Mouse (Mus musculus): ENCODE results near the gene Gm17349. TPM values are rescaled to one million over a fixed set of nuclear protein-coding genes. Genes with fewer than 3 reads are reported as not detected.

The Gm17349 gene
- polyA plus RNA-seq, 1 experiment from 2014 or later = not detected

DNA sequence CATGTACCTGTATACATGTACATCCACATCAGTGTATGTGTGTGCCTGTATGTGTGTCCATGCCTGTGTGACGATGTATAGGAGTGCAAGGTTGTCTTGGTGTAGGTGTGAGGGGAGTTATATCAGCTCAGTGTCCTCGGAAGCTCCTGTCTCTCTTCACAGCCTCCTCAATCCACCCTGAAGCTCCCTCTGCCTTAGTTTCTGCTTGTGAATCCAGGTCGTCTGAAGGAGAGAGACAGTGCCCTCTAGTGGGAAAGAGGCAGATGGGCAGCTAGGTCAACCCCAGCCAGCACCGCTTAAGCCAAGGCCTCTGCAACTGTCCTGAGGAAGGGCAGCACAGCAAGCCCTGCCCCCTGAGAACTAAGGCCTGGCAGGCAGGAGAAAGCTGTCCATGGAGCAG lies 16.6 kb downstream of the Gm17349 start:
- 2% methylated on average over 4 of the region's 4 CpGs for WGBS
- no peak overlapping the region for H3K4me3 ChIP-seq
- H3K9ac ChIP-seq = no peak overlapping the region
- H3K4me1 ChIP-seq = no peaks in the 10 kb centered on the region
- H3K27me3 ChIP-seq = peaks cover 17% of the 10 kb centered on the region; the same call in 1 of the 2 replicates
- H3K27ac ChIP-seq = no peak overlapping the region
- no peaks in the 10 kb centered on the region for H3K9me3 ChIP-seq
- no peak overlapping the region for H3K4me2 ChIP-seq
- H3K36me3 ChIP-seq = no peaks in the 10 kb centered on the region
- ATAC-seq (ENCODE audit: borderline replicate concordance, extremely low read depth, low FRiP score, low TSS enrichment) = peak; percentile 23; the same call in 1 of the 2 replicates

DNA sequence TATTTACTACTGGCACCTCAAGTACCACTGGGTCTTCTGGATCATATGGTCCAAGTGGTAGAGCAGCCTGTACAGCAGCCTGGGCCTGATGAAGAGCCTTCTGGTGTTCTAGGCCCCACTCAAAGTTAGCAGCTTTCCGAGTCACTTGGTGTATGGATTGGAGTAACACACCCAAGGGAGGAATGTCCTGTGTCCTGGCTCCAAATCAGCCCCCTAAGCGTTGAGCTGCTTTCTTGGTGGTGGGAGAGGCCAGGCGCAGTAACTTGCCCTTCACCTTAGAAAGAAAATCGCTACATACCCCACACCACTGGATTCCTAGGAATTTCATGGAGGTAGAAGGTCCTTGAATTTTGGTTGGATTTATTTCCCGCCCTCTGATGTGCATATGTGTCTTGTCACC lies 21.1 kb downstream of the Gm17349 start:
- no peak for ATAC-seq (ENCODE audit: borderline replicate concordance, extremely low read depth, low FRiP score, low TSS enrichment)
- H3K9ac ChIP-seq = no peak overlapping the region
- H3K4me2 ChIP-seq = no peak overlapping the region
- H3K4me1 ChIP-seq = no peaks in the 10 kb centered on the region
- H3K36me3 ChIP-seq = no peaks in the 10 kb centered on the region
- H3K27ac ChIP-seq = no peak overlapping the region
- no peaks in the 10 kb centered on the region; the same call in 1 of the 2 replicates for H3K27me3 ChIP-seq
- WGBS = 90% methylated on average over 5 of the region's 5 CpGs
- H3K4me3 ChIP-seq = no peak overlapping the region
- H3K9me3 ChIP-seq = no peaks in the 10 kb centered on the region

DNA sequence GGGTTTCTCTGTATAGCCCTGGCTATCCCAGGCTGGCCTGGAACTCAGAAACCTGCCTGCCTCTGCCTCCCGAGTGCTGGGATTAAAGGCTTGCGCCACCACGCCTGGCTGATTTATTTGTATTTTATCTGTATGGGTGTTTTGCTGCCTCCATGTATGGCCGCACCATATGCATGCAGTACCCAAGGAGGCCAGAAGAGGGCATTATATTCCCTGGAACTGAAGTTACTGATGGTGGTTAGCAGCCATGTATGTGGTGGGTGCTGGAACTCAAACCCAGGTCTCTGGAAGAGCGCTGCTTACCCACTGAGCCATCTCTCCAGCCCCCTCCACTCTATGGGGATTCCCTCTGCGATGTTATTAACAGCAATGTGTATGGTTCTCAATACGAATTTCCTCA lies 22.4 kb downstream of the Gm17349 start:
- Histone ChIP-seq H3K4me2 (no peak overlapping the region), H3K9me3 (no peaks in the 10 kb centered on the region), H3K9ac (no peak overlapping the region), H3K27me3 (peaks cover 4% of the 10 kb centered on the region; the same call in 1 of the 2 replicates), H3K27ac (no peak overlapping the region), H3K36me3 (no peaks in the 10 kb centered on the region), H3K4me1 (peaks cover 8% of the 10 kb centered on the region; the same call in 1 of the 2 replicates), H3K4me3 (no peak overlapping the region)
- 91% methylated on average over 7 of the region's 7 CpGs for WGBS
- no peak for ATAC-seq (ENCODE audit: borderline replicate concordance, extremely low read depth, low FRiP score, low TSS enrichment)

DNA sequence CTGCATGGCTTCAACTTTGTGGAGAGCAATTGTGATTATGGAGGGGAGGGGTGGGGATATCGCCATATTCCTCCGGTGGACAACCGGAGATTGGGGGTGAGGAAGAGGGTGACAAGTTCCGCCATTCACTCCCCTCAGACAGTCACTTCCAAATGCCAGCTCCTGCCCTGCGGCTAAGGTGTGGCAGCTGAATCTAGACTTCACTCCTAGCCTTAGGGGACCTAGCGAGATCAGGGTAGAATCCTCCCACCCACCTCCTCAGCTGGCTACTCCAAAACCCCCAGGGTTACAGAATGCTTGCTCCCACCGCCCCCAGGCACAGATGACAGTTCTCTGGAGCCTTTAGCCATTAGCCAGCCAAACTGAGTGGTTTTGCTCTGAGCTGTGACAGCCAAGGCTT lies 26.3 kb downstream of the Gm17349 start:
- Histone ChIP-seq H3K9me3 (no peaks in the 10 kb centered on the region), H3K9ac (no peak overlapping the region), H3K4me2 (no peak overlapping the region), H3K4me1 (peaks cover 13% of the 10 kb centered on the region), H3K27ac (no peak overlapping the region), H3K36me3 (no peaks in the 10 kb centered on the region), H3K4me3 (no peak overlapping the region), H3K27me3 (peaks cover 4% of the 10 kb centered on the region; the same call in 1 of the 2 replicates)
- 51% methylated on average over 7 of the region's 7 CpGs for WGBS
- ATAC-seq (ENCODE audit: borderline replicate concordance, extremely low read depth, low FRiP score, low TSS enrichment) = no peak

DNA sequence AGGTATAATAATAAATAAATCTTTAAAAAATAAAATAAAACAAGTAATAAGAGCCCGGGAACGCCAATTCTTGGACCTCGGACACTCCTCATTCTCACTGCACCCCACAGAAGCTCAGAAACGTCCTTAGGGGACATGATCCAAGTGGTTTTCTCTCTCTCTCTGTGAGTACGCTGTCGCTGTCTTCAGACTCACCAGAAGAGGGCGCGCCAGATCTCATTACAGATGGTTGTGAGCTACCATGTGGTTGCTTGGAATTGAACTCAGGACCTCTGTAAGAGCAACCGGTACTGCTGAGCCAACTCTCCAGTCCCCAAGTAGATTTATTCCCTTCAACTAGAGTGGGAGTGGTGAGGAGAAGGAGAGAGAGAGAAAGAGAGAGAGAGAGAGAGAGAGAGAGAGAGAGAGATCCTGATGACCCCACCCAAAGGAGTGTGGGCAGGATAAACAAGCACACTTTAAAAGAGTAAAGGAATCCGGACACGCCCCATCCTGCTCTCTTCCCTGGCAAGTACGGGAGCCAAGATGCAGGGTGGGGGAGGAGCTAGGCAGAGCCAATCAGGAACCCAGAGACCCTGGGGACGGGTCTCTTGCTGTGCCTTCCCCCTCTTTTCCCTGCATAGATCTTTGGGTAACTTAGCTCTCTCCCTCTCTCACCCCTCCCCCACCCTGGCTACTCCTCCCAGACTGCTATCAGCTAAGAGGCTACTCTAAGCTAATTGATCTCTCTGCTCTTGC lies 27.1 kb downstream of the Gm17349 start:
- Histone ChIP-seq H3K4me1 (peaks cover 13% of the 10 kb centered on the region), H3K9ac (no peak overlapping the region), H3K27ac (no peak overlapping the region), H3K4me2 (no peak overlapping the region), H3K9me3 (no peaks in the 10 kb centered on the region), H3K27me3 (peaks cover 11% of the 10 kb centered on the region), H3K36me3 (no peaks in the 10 kb centered on the region), H3K4me3 (no peak overlapping the region)
- 13% methylated on average over 13 of the region's 13 CpGs for WGBS
- 0 out of 2 replicates have a peak, but pooled peaks have one; percentile 44 for ATAC-seq (ENCODE audit: borderline replicate concordance, extremely low read depth, low FRiP score, low TSS enrichment)

DNA sequence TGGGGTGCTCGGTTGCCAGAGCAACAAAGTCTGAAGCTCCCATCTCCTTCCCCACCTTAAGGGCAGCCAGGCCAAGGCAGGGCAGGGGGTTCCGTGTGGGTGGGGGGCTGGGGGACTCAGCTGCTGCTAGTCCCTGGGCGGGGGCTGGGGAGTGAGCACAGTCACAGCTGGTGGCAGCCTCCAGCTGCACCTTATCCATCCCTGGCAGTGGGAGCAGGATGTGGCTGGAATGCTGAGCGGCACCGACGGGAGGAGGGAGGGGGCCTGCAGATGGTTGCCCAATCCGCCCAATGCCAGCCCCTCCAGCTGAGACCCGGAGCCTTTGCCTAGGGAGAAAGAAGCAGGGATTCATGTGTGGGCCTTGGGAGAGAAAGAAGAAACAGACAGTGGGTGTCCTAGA lies 28.2 kb downstream of the Gm17349 start:
- ATAC-seq (ENCODE audit: borderline replicate concordance, extremely low read depth, low FRiP score, low TSS enrichment) = peak; percentile 32; the same call in 1 of the 2 replicates
- 31% methylated on average over 8 of the region's 8 CpGs for WGBS
- H3K27me3 ChIP-seq = peaks cover 23% of the 10 kb centered on the region

DNA sequence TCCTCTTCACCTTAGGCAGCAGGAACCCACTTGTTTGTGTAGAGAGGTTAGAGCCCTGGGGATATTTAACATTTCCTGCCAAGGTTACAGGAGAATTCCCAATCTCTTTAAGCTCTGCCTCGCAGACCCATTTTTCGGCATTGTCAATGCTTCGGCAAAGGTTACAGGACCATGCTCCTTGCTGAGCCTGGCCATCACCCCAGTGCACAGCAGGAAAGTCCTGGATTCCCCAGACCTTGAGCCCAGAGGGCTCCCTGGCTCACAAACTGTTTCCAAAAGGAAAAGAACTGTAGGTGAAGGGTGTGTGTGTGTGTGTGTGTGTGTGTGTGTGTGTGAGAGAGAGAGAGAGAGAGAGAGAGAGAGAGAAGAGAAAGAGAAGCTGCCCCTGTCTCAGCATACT lies 30.4 kb downstream of the Gm17349 start:
- H3K27me3 ChIP-seq = peaks cover 45% of the 10 kb centered on the region
- H3K4me2 ChIP-seq = no peak overlapping the region
- ATAC-seq (ENCODE audit: borderline replicate concordance, extremely low read depth, low FRiP score, low TSS enrichment) = no peak
- no peak overlapping the region for H3K27ac ChIP-seq
- H3K9me3 ChIP-seq = no peaks in the 10 kb centered on the region
- 82% methylated on average over 3 of the region's 3 CpGs for WGBS
- H3K4me1 ChIP-seq = peaks cover 26% of the 10 kb centered on the region
- H3K36me3 ChIP-seq = no peaks in the 10 kb centered on the region
- H3K9ac ChIP-seq = no peak overlapping the region
- H3K4me3 ChIP-seq = no peak overlapping the region

More for the DNA sequence above, 28.2 kb downstream of the Gm17349 start:
- Histone ChIP-seq H3K4me3 (no peak overlapping the region), H3K4me1 (peaks cover 13% of the 10 kb centered on the region), H3K9me3 (no peaks in the 10 kb centered on the region), H3K36me3 (no peaks in the 10 kb centered on the region), H3K9ac (no peak overlapping the region), H3K4me2 (no peak overlapping the region), H3K27ac (no peak overlapping the region)

DNA sequence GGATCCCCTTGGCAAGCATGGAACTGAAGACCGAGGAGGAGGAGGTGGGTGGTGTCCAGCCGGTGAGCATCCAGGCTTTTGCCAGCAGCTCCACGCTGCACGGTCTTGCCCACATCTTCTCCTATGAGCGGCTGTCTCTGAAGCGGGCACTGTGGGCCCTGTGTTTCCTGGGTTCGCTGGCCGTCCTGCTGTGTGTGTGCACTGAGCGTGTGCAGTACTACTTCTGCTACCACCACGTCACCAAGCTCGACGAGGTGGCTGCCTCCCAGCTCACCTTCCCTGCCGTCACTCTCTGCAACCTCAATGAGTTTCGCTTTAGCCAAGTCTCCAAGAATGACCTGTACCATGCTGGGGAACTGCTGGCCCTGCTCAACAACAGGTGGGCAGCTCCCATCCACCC lies 33.5 kb downstream of the Gm17349 start:
- Histone ChIP-seq H3K4me1 (peaks cover 13% of the 10 kb centered on the region), H3K4me2 (peak overlapping the region; percentile 8; the same call in 1 of the 2 replicates), H3K36me3 (no peaks in the 10 kb centered on the region), H3K4me3 (no peak overlapping the region), H3K9ac (no peak overlapping the region), H3K27ac (no peak overlapping the region), H3K27me3 (peaks cover 56% of the 10 kb centered on the region), H3K9me3 (no peaks in the 10 kb centered on the region)
- 61% methylated on average over 14 of the region's 14 CpGs for WGBS
- ATAC-seq (ENCODE audit: borderline replicate concordance, extremely low read depth, low FRiP score, low TSS enrichment) = no peak

DNA sequence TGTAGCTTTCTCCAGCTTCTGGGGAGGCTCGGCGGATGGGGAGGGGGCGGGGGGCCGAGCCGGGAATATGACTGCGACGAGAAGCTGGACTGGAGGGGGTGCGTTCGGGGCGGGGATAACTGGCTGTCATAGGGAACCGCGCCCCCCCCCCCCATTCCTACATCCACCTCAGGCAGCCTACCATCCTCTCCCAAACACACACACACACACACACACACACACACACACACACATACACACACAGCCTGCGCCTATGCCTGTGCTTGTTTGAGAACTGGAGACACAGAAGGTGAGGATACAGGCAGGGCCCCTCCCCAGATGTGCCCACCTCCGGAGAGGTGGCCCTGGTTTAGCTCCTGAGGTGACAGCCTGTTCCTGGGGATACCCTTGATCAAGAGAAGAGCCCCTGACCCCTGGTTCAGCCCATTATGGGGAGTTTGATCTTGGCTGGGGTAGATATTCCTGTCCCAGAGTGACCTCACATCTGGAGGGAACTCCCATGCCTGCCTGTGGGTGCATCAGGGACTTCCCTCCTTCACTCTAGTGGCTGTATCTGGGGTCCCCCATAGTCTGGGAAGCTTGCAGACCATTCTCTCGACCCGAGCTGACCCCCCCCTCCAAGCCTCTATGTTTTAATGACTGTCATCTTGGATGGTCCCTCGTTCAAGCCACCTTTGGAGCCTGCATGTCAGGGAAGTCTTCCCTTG lies 34.2 kb downstream of the Gm17349 start:
- no peak for ATAC-seq (ENCODE audit: borderline replicate concordance, extremely low read depth, low FRiP score, low TSS enrichment)
- H3K4me3 ChIP-seq = peak overlapping the region; percentile 51
- H3K9me3 ChIP-seq = no peaks in the 10 kb centered on the region

DNA sequence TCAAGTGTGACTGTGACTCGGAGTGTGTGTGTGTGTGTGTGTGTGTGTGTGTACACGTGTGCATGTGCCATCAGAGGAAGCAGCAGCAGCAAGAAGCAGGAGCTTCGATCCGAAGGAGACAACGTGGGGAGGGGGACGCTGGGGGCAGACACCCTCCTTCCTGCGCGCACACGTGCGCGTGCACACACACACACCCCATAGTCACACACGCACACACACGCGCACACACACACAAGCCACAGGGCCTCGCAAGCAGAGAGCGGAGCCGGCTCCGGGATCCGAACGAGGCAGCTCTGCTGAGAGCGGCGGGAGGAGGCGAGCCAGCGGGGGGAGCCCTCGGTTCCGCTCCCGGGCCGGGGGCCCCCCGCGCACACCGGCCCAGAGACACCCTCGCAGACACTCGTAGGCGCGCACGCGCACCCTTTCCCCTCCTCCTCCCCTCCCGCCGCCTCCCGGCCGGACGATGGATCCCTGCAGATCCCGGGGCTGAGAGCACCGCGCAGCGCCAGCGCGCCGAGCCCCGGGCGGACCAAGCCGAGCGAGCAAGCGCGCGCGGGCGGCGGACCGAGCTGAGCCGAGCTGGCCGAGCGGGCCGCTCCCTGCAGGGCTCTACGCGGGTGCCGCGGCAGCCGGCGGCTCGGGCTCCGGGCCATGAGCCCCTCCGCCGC lies 35.0 kb downstream of the Gm17349 start, which contains the start of gene Asic1:
Gene Asic1, plus strand, starts transcription at position 215 of the 668 bp plus-strand sequence.
- Histone ChIP-seq H3K4me3 (peak within 1 kb of the TSS; percentile 51), H3K9ac (peak within 1 kb of the TSS; percentile 34), H3K4me1 (peaks cover 13% of the 10 kb centered on the region), H3K27me3 (peaks cover 71% of the 10 kb centered on the region), H3K27ac (no peak within 1 kb of the TSS), H3K4me2 (peak within 1 kb of the TSS; percentile 98), H3K9me3 (no peaks in the 10 kb centered on the region), H3K36me3 (no peaks in the 10 kb centered on the region)
- 1% methylated on average over 51 of the region's 74 CpGs for WGBS
- ATAC-seq (ENCODE audit: borderline replicate concordance, extremely low read depth, low FRiP score, low TSS enrichment) = peak; percentile 58; the same call in 1 of the 2 replicates

More for the DNA sequence above, 34.2 kb downstream of the Gm17349 start:
- 8% methylated on average over 17 of the region's 17 CpGs for WGBS
- peaks cover 62% of the 10 kb centered on the region for H3K27me3 ChIP-seq
- H3K9ac ChIP-seq = peak overlapping the region; percentile 34
- no peak overlapping the region for H3K27ac ChIP-seq
- H3K4me1 ChIP-seq = peaks cover 13% of the 10 kb centered on the region
- H3K4me2 ChIP-seq = peak overlapping the region; percentile 98
- H3K36me3 ChIP-seq = no peaks in the 10 kb centered on the region

DNA sequence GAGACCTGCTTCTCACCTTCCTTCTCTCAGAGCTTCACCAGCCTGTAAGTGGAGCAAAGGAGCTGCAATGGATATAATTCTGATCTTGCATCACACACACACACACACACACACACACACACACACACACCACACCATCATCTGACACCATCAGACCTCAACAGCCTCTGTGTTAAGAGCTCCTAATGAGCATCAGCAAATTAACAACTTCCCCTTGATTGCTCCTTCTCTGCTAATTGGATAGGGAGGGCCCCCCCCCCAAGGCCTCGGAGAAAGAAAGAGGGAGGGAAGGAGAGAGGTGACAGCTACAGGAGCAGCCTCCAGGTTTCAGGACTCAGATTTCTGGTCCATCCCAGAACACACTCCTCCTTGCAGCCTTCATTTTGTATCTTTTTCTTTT lies 35.9 kb downstream of the Gm17349 start:
- Histone ChIP-seq H3K9me3 (no peaks in the 10 kb centered on the region), H3K4me1 (peaks cover 20% of the 10 kb centered on the region), H3K4me3 (no peak overlapping the region), H3K27me3 (peaks cover 80% of the 10 kb centered on the region), H3K27ac (no peak overlapping the region), H3K4me2 (no peak overlapping the region), H3K36me3 (no peaks in the 10 kb centered on the region), H3K9ac (no peak overlapping the region)
- WGBS = 10% methylated on average over 1 of the region's 1 CpGs
- ATAC-seq (ENCODE audit: borderline replicate concordance, extremely low read depth, low FRiP score, low TSS enrichment) = no peak
